ENCODE assay signal across 29 mouse cellular contexts in the genomic region with DNA sequence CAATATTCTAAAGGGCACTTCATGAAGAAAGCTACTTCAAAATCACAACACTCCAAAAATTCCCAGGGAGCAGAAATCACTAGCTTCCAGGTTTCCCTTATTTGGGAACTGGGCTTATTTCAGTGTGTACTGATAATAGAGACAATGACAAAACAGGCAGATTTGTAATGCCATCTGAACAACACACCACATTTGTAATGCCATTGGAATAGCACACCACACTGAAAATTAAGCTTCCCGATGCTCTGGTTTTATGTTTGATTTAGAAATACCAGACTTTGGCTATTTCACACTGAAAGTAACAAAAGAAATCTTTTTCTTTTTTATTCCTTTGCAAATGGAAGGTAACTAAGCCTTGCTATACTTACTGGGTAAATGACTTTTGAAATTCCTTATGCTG.
"Had no signal": no experiment of that assay in that cellular context is flagged by ENCODE, and none has a peak within 500 bp of the region (broad histone marks: within the 10 kb centered on the region; RNA-seq: fewer than 3 reads in every experiment).

No protein-coding gene starts in this region.

- H3K9me3 ChIP-seq: embryonic facial prominence, embryonic 10.5 days; embryonic facial prominence, embryonic 12.5 days; embryonic facial prominence, embryonic 13.5 days; embryonic facial prominence, embryonic 15.5 days; forebrain, embryonic 10.5 days; forebrain, embryonic 12.5 days; forebrain, embryonic 13.5 days; forebrain, embryonic 15.5 days had no signal

- DNase-seq: cerebellum, adult 2 months; cerebellum, adult 8-10 months; cerebellum, adult 9-10 months; cerebellum, adult 9-11 months; cerebellum, postnatal 10 days; cerebellum, postnatal 14 days; cerebellum, postnatal 25 days; cerebellum, postnatal 36 days; embryo, embryonic 11 days; forebrain, postnatal 0 days; gastrocnemius, adult 2 months; gastrocnemius, postnatal 10 days; gastrocnemius, postnatal 14 days; gastrocnemius, postnatal 25 days; gastrocnemius, postnatal 36 days; heart, adult 11 months; heart, adult 18-20 months; heart, adult 2 months had no signal

- H3K27me3 ChIP-seq: embryonic facial prominence, embryonic 12.5 days; embryonic facial prominence, embryonic 13.5 days; embryonic facial prominence, embryonic 15.5 days; forebrain, embryonic 12.5 days; forebrain, embryonic 13.5 days; forebrain, embryonic 15.5 days had no signal

- H3K4me3 ChIP-seq: embryonic facial prominence, embryonic 10.5 days; embryonic facial prominence, embryonic 12.5 days; embryonic facial prominence, embryonic 13.5 days; embryonic facial prominence, embryonic 15.5 days; erythroblast, embryonic 14.5 days; forebrain, embryonic 10.5 days; forebrain, embryonic 12.5 days; forebrain, embryonic 13.5 days; forebrain, embryonic 15.5 days; gastrocnemius, adult 2 months; heart, adult 2 months had no signal

- H3K4me2 ChIP-seq: embryonic facial prominence, embryonic 12.5 days; embryonic facial prominence, embryonic 13.5 days; embryonic facial prominence, embryonic 15.5 days; forebrain, embryonic 12.5 days; forebrain, embryonic 13.5 days; forebrain, embryonic 15.5 days had no signal

- H3K27ac ChIP-seq: embryonic facial prominence, embryonic 10.5 days; embryonic facial prominence, embryonic 12.5 days; embryonic facial prominence, embryonic 13.5 days; embryonic facial prominence, embryonic 15.5 days; forebrain, embryonic 10.5 days; forebrain, embryonic 12.5 days; forebrain, embryonic 13.5 days; forebrain, embryonic 15.5 days; gastrocnemius, adult 2 months; heart, adult 2 months had no signal

- H3K4me1 ChIP-seq: embryonic facial prominence, embryonic 10.5 days; embryonic facial prominence, embryonic 12.5 days; embryonic facial prominence, embryonic 13.5 days; embryonic facial prominence, embryonic 15.5 days; forebrain, embryonic 10.5 days; forebrain, embryonic 12.5 days; forebrain, embryonic 13.5 days; forebrain, embryonic 15.5 days had no signal

- H3K9ac ChIP-seq: embryonic facial prominence, embryonic 12.5 days; embryonic facial prominence, embryonic 13.5 days; embryonic facial prominence, embryonic 15.5 days; forebrain, embryonic 12.5 days; forebrain, embryonic 13.5 days; forebrain, embryonic 15.5 days; forebrain, postnatal 0 days had no signal

- H3K36me3 ChIP-seq: embryonic facial prominence, embryonic 10.5 days; embryonic facial prominence, embryonic 12.5 days; embryonic facial prominence, embryonic 13.5 days; embryonic facial prominence, embryonic 15.5 days; forebrain, embryonic 10.5 days; forebrain, embryonic 12.5 days; forebrain, embryonic 15.5 days had no signal

- ATAC-seq: forebrain, embryonic 13.5 days; forebrain, embryonic 14.5 days; forebrain, embryonic 15.5 days; forebrain, embryonic 16.5 days; forebrain, postnatal 0 days had no signal
